Mouse (Mus musculus) induced T-regulatory cell, adult 2 months (primary cell): Measurements from ENCODE around the gene Ep300.
A peak's percentile ranks its signal among the peaks of the same experiment; 100 is the strongest.

Experiments
- DNase-seq: peaks from one replicate; pipeline ENCODE4 v3.0.0-alpha.2; 2012; ENCODE audit warnings: low read depth

Gene Ep300

GRCm38 (mm10) chr15:81584913-81585745 is at the start of gene Ep300:
Ep300 (plus strand) TSS chr15:81585351.
- DNase-seq = peak; percentile 99

GRCm38 (mm10) chr15:81535881-81536351 is 49.2 kb upstream of the Ep300 start:
- DNase-seq = no peak

GRCm38 (mm10) chr15:81538149-81538548 is 47.0 kb upstream of the Ep300 start:
- DNase-seq = no peak

GRCm38 (mm10) chr15:81539560-81539959 is 45.6 kb upstream of the Ep300 start:
- DNase-seq = peak; percentile 94

- no peak for DNase-seq
Measured at GRCm38 (mm10) chr15:81544916-81545315, 40.2 kb upstream of the Ep300 start.

GRCm38 (mm10) chr15:81545387-81546176 is 39.6 kb upstream of the Ep300 start:
- DNase-seq = no peak

- DNase-seq = no peak
Measured at GRCm38 (mm10) chr15:81553455-81553854, 31.7 kb upstream of the Ep300 start.

- DNase-seq = no peak
Measured at GRCm38 (mm10) chr15:81554558-81555297, 30.4 kb upstream of the Ep300 start.

- DNase-seq = no peak
Measured at GRCm38 (mm10) chr15:81555986-81556385, 29.2 kb upstream of the Ep300 start.

GRCm38 (mm10) chr15:81561501-81561900 is 23.6 kb upstream of the Ep300 start:
- DNase-seq = no peak

- peak; percentile 44 for DNase-seq
Measured at GRCm38 (mm10) chr15:81561996-81562395, 23.2 kb upstream of the Ep300 start.

GRCm38 (mm10) chr15:81562491-81563488 is 22.4 kb upstream of the Ep300 start:
- DNase-seq = no peak

- no peak for DNase-seq
Measured at GRCm38 (mm10) chr15:81568093-81568492, 17.1 kb upstream of the Ep300 start.

GRCm38 (mm10) chr15:81568592-81568991 is 16.6 kb upstream of the Ep300 start:
- DNase-seq = no peak

- DNase-seq = peak; percentile 40
Measured at GRCm38 (mm10) chr15:81576961-81577360, 8.2 kb upstream of the Ep300 start.

- DNase-seq = peak; percentile 47
Measured at GRCm38 (mm10) chr15:81577743-81578165, 7.4 kb upstream of the Ep300 start.

GRCm38 (mm10) chr15:81584466-81584865 is 685 bp upstream of the Ep300 start:
- DNase-seq = no peak

GRCm38 (mm10) chr15:81585746-81586461 is 753 bp downstream of the Ep300 start:
- peak; percentile 91 for DNase-seq

- DNase-seq = no peak
Measured at GRCm38 (mm10) chr15:81586466-81586865, 1.3 kb downstream of the Ep300 start.

GRCm38 (mm10) chr15:81587686-81588085 is 2.5 kb downstream of the Ep300 start:
- DNase-seq = peak; percentile 20
